Mouse (Mus musculus) ovary, adult 2 months (tissue): ENCODE measurements around the gene Ldb2. TPM values are rescaled to one million over a fixed set of nuclear protein-coding genes. Genes with fewer than 3 reads are reported as not detected.

Experiments used
- polyA plus RNA-seq: library from polyadenylated mRNA; depleted of rRNA; stranded (reverse); fragments of >200 nt; gene quantifications from 2 replicates; pipeline ENCODE4 v1.2.3, GENCODE M21; 2012; rRNA removed

Gene Ldb2
- 20.1 and 27.9 TPM in 2 replicates for polyA plus RNA-seq

DNA sequence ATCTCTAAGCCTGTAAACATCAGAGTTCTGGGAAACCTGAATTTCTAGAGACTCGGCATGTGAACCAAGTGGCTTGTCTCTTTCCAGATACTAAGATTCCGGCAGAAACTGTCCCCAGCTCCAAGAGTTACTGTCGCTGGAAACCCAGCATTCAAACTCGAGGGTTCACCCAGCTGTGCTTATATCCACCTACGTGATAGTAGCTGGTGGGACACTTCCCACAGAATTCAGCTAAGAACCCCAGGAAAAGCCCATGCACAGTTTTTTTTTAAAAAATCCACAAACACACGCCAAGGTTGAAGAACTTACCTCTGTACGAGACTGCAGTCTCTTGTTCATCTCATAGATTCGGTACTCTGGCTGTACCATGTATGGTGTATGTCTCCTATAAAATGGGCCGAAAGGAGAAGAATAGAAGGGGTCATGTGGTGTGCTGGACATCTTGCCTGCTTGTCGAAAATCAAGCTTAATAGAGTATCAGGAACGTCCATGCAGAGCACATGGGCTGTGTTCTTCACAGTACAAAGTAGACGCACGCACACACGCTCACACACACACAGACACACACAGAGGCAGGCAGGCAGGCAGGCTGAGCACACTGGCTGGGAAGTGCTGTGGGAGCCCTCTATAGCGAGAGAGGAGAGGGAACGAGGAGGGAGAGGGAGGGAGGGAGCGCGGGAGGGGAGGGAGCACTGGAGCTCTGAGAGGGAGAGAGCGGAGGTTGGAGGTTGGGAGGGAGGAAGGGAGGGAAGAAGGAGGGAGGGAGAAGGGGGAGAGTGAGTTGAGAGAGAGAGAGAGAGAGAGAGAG lies at the start of gene Ldb2:
TSS of gene Ldb2 (minus strand) at position 628 of the 808 bp plus-strand sequence.

